Mouse (Mus musculus) adrenal gland, postnatal 14 days (tissue): ENCODE measurements around the gene Olfr641. TPM values are rescaled to one million over a fixed set of nuclear protein-coding genes. Genes with fewer than 3 reads are reported as not detected.

ENCODE experiments used
- DNase-seq: peaks from one replicate; pipeline ENCODE4 v3.0.0; 2021; ENCODE audit warnings: mixed read lengths
- long read RNA-seq, 2 experiments: library from polyadenylated mRNA; stranded (forward); transcript quantifications; one replicate each; pipeline ENCODE4 v2.0.0; 2021
- total RNA-seq: library from RNA; stranded (reverse); gene quantifications from 2 replicates; pipeline ENCODE4 v1.2.3, GENCODE M21; 2021

Gene Olfr641
- not detected in 2 replicates for total RNA-seq
- long read RNA-seq, experiment 1, result 0 reads
- long read RNA-seq, experiment 2, result 0 reads

GRCm38 (mm10) chr7:104035145-104035544 lies at the start of gene Olfr641:
Olfr641 (plus strand) TSS chr7:104035445.
- DNase-seq, result no peak

- DNase-seq, result no peak
Observed at GRCm38 (mm10) chr7:103998446-103998845, 36.8 kb upstream of the Olfr641 start, which contains the start of gene Olfr638. Olfr638 (plus strand) TSS chr7:103998746.

GRCm38 (mm10) chr7:103999124-103999523 lies 36.1 kb upstream of the Olfr641 start:
- DNase-seq, result no peak

GRCm38 (mm10) chr7:104017203-104017602 lies 18.0 kb upstream of the Olfr641 start, which contains the start of gene Olfr639:
Olfr639 (minus strand) TSS chr7:104017303.
- no peak for DNase-seq

GRCm38 (mm10) chr7:104018953-104019352 lies 16.3 kb upstream of the Olfr641 start:
- DNase-seq, result no peak

- DNase-seq, result no peak
Observed at GRCm38 (mm10) chr7:104021651-104022050, 13.6 kb upstream of the Olfr641 start.

GRCm38 (mm10) chr7:104025473-104025872 lies 9.8 kb upstream of the Olfr641 start, which contains the start of gene Olfr640:
Olfr640 (minus strand) TSS chr7:104025573.
- DNase-seq, result no peak

GRCm38 (mm10) chr7:104026978-104027377 lies 8.3 kb upstream of the Olfr641 start:
- no peak for DNase-seq

- no peak for DNase-seq
Observed at GRCm38 (mm10) chr7:104050745-104051144, 15.5 kb downstream of the Olfr641 start.

- no peak for DNase-seq
Observed at GRCm38 (mm10) chr7:104052566-104052965, 17.3 kb downstream of the Olfr641 start, which contains the start of gene Olfr642. Olfr642 (minus strand) TSS chr7:104052666.

- no peak for DNase-seq
Observed at GRCm38 (mm10) chr7:104059215-104059614, 24.0 kb downstream of the Olfr641 start.

GRCm38 (mm10) chr7:104061345-104061744 lies 26.1 kb downstream of the Olfr641 start, which contains the start of gene 4930516K23Rik:
4930516K23Rik (minus strand) TSS chr7:104061445.
- DNase-seq, result no peak

GRCm38 (mm10) chr7:104071769-104072168 lies 36.5 kb downstream of the Olfr641 start, which contains the start of gene Olfr644:
Olfr644 (minus strand) TSS chr7:104071869.
- no peak for DNase-seq

GRCm38 (mm10) chr7:104085365-104085764 lies 50.1 kb downstream of the Olfr641 start, which contains the start of gene Olfr645:
Olfr645 (minus strand) TSS chr7:104085465.
- DNase-seq, result no peak

Other genes starting within 250 kb of the Olfr641 start
- not detected in 2 replicates for gene Olfr67, start 243.6 kb upstream of the Olfr641 start, total RNA-seq
- 1,182 and 1,430 TPM in 2 replicates for gene Hbb-bt, start 221.4 kb upstream of the Olfr641 start, total RNA-seq
- gene Hbb-bs, start 207.3 kb upstream of the Olfr641 start, total RNA-seq, result 8,688 and 11,965 TPM in 2 replicates
- gene Hbb-bh2, start 194.9 kb upstream of the Olfr641 start, total RNA-seq, result not detected in 2 replicates
- not detected in 2 replicates for gene Hbb-bh1, start 192.3 kb upstream of the Olfr641 start, total RNA-seq
- gene Hbb-y, start 182.2 kb upstream of the Olfr641 start, total RNA-seq, result not detected in 2 replicates
- gene Olfr66, start 149.2 kb upstream of the Olfr641 start, total RNA-seq, result not detected in 2 replicates
- gene Olfr64, start 141.0 kb upstream of the Olfr641 start, total RNA-seq, result not detected in 2 replicates
- not detected in 2 replicates for gene Olfr65, start 132.0 kb upstream of the Olfr641 start, total RNA-seq
- not detected in 2 replicates for gene Olfr631, start 106.6 kb upstream of the Olfr641 start, total RNA-seq
- gene Olfr632, start 101.1 kb upstream of the Olfr641 start, total RNA-seq, result not detected in 2 replicates
- not detected in 2 replicates for gene Olfr633, start 91.0 kb upstream of the Olfr641 start, total RNA-seq
- gene Olfr635, start 64.3 kb upstream of the Olfr641 start, total RNA-seq, result not detected in 2 replicates
- not detected in 2 replicates for gene Olfr638, start 36.7 kb upstream of the Olfr641 start, total RNA-seq
- gene Olfr639, start 18.1 kb upstream of the Olfr641 start, total RNA-seq, result not detected in 2 replicates
- gene Olfr640, start 9.9 kb upstream of the Olfr641 start, total RNA-seq, result not detected in 2 replicates
- not detected in 2 replicates for gene Olfr642, start 17.2 kb downstream of the Olfr641 start, total RNA-seq
- gene 4930516K23Rik, start 26.0 kb downstream of the Olfr641 start, total RNA-seq, result not detected in 2 replicates
- not detected in 2 replicates for gene Olfr644, start 36.4 kb downstream of the Olfr641 start, total RNA-seq
- gene Olfr645, start 50.0 kb downstream of the Olfr641 start, total RNA-seq, result not detected in 2 replicates
- gene Olfr646, start 69.4 kb downstream of the Olfr641 start, total RNA-seq, result not detected in 2 replicates
- not detected in 2 replicates for gene Ubqln5, start 94.4 kb downstream of the Olfr641 start, total RNA-seq
- gene Olfr643, start 102.0 kb downstream of the Olfr641 start, total RNA-seq, result not detected in 2 replicates
- gene Ubqln3, start 107.8 kb downstream of the Olfr641 start, total RNA-seq, result not detected in 2 replicates
- not detected in 2 replicates for gene Ubqlnl, start 115.1 kb downstream of the Olfr641 start, total RNA-seq
- gene Olfm5, start 129.4 kb downstream of the Olfr641 start, total RNA-seq, result not detected in 2 replicates
- gene Olfr648, start 147.9 kb downstream of the Olfr641 start, total RNA-seq, result not detected in 2 replicates
- not detected in 2 replicates for gene Olfr649, start 160.5 kb downstream of the Olfr641 start, total RNA-seq
- gene Trim6, start 183.3 kb downstream of the Olfr641 start, total RNA-seq, result 0.30 and 0.74 TPM in 2 replicates
- gene Trim34a, start 209.0 kb downstream of the Olfr641 start, total RNA-seq, result 5.9 and 7.7 TPM in 2 replicates